Mouse (Mus musculus): ENCODE data around the gene Stard3nl. TPM values are rescaled to one million over a fixed set of nuclear protein-coding genes. Genes with fewer than 3 reads are reported as not detected.

Stard3nl gene
- polyA plus RNA-seq, 1 experiment: 11.0 TPM

DNA sequence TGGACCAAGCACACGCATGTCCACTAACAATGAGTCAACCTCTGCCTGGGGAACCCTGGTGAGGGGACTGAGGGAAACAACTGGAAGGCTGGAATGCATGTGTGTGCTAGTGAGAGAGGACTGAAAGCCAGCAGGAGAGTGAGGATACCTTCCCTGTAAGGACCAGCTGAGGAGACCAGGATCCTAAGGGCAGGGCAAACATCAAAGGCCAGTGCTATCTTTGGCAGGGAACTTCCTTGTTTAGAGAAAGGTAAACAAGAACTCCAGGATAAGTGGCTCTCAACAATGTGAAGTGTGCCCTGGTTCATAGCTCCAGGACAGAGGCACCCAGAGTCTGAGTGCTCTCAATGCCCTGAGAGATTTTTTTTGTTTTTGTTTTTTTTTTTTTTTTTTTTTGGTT lies 6.2 kb downstream of the Stard3nl start:
- DNase-seq (ENCODE audit: low read depth in 1 of 2, low spot score in 2 of 2): no peak
- H3K27me3 ChIP-seq (ENCODE audit: control insufficient read depth, insufficient read depth, low read length): no peaks in the 10 kb centered on the region
- H3K4me3 ChIP-seq (ENCODE audit: extremely low read depth, insufficient read depth, insufficient read length): no peak overlapping the region
- no peaks in the 10 kb centered on the region for H3K36me3 ChIP-seq (ENCODE audit: control insufficient read depth, insufficient read depth, low read length)
- 90% methylated on average over 1 of the region's 1 CpGs for WGBS
- H3K27ac ChIP-seq (ENCODE audit: insufficient read depth, low read length): no peak overlapping the region
- TF ChIP-seq CTCF (IDR thresholded peaks at IDR 0.05; ENCODE audit: extremely low read depth, insufficient read depth, insufficient read length, insufficient replicate concordance): no peak
- TF ChIP-seq POLR2A (IDR thresholded peaks at IDR 0.05; ENCODE audit: low read depth, low read length): no peak
- no peaks in the 10 kb centered on the region for H3K4me1 ChIP-seq (ENCODE audit: control insufficient read depth, insufficient read depth, insufficient read length)

- no peak overlapping the region for H3K27ac ChIP-seq (ENCODE audit: insufficient read depth, low read length)
- H3K4me1 ChIP-seq (ENCODE audit: control insufficient read depth, insufficient read depth, insufficient read length): no peaks in the 10 kb centered on the region
- WGBS: 98% methylated on average over 4 of the region's 4 CpGs
- H3K27me3 ChIP-seq (ENCODE audit: control insufficient read depth, insufficient read depth, low read length): no peaks in the 10 kb centered on the region
- no peak overlapping the region for H3K4me3 ChIP-seq (ENCODE audit: extremely low read depth, insufficient read depth, insufficient read length)
- H3K36me3 ChIP-seq (ENCODE audit: control insufficient read depth, insufficient read depth, low read length): no peaks in the 10 kb centered on the region
- TF ChIP-seq CTCF (IDR thresholded peaks at IDR 0.05; ENCODE audit: extremely low read depth, insufficient read depth, insufficient read length, insufficient replicate concordance) (no peak), POLR2A (IDR thresholded peaks at IDR 0.05; ENCODE audit: low read depth, low read length) (no peak)
- DNase-seq (ENCODE audit: low read depth in 1 of 2, low spot score in 2 of 2): no peak
Observed at GRCm38 (mm10) chr13:19385226-19385625, 10.4 kb downstream of the Stard3nl start.

- Histone ChIP-seq H3K4me3 (ENCODE audit: extremely low read depth, insufficient read depth, insufficient read length) (no peak overlapping the region), H3K27ac (ENCODE audit: insufficient read depth, low read length) (no peak overlapping the region), H3K4me1 (ENCODE audit: control insufficient read depth, insufficient read depth, insufficient read length) (peaks cover 2% of the 10 kb centered on the region; the same call in 1 of the 2 replicates), H3K27me3 (ENCODE audit: control insufficient read depth, insufficient read depth, low read length) (no peaks in the 10 kb centered on the region), H3K36me3 (ENCODE audit: control insufficient read depth, insufficient read depth, low read length) (no peaks in the 10 kb centered on the region)
- 90% methylated on average over 9 of the region's 9 CpGs for WGBS
- no peak for DNase-seq (ENCODE audit: low read depth in 1 of 2, low spot score in 2 of 2)
- no peak for TF ChIP-seq CTCF (IDR thresholded peaks at IDR 0.05; ENCODE audit: extremely low read depth, insufficient read depth, insufficient read length, insufficient replicate concordance)
- TF ChIP-seq POLR2A (IDR thresholded peaks at IDR 0.05; ENCODE audit: low read depth, low read length): no peak
Observed at GRCm38 (mm10) chr13:19381112-19381828, 14.3 kb downstream of the Stard3nl start.

- no peak for DNase-seq (ENCODE audit: low read depth in 1 of 2, low spot score in 2 of 2)
- Histone ChIP-seq H3K4me1 (ENCODE audit: control insufficient read depth, insufficient read depth, insufficient read length) (peaks cover 2% of the 10 kb centered on the region; the same call in 1 of the 2 replicates), H3K27ac (ENCODE audit: insufficient read depth, low read length) (no peak overlapping the region), H3K27me3 (ENCODE audit: control insufficient read depth, insufficient read depth, low read length) (no peaks in the 10 kb centered on the region), H3K36me3 (ENCODE audit: control insufficient read depth, insufficient read depth, low read length) (no peaks in the 10 kb centered on the region), H3K4me3 (ENCODE audit: extremely low read depth, insufficient read depth, insufficient read length) (no peak overlapping the region)
- TF ChIP-seq CTCF (IDR thresholded peaks at IDR 0.05; ENCODE audit: extremely low read depth, insufficient read depth, insufficient read length, insufficient replicate concordance) (no peak), POLR2A (IDR thresholded peaks at IDR 0.05; ENCODE audit: low read depth, low read length) (no peak)
- 84% methylated on average over 6 of the region's 6 CpGs for WGBS
Observed at GRCm38 (mm10) chr13:19379313-19379712, 16.3 kb downstream of the Stard3nl start.

DNA sequence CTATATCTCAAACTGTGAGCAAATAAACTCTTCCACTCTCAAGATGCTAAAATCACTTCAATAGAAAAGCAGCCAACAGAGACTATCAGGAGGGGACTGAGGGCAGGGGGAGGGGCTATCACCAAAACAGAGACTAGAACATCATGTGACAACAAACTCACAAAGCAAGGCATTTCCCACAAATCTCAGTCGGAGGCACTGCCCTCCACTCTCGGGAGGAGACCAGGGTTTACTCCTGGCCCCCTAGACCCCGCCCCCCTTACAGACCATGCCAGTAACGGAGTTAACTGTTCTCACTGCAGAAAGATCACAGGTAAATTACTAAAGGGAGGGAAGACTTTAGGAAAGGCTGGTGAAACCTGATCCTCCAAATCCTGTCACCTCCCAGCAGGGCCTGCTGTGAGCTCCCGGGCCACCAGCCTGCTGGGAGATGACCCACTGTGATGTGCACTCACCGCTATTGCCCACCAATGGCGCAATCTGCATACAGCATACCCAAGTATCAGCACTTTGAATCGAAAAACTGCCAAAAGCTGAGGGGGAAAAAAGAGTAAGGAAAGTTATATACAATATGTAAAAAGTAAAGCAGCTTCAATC lies 23.4 kb downstream of the Stard3nl start:
- H3K4me3 ChIP-seq (ENCODE audit: extremely low read depth, insufficient read depth, insufficient read length): no peak overlapping the region
- no peak overlapping the region for H3K27ac ChIP-seq (ENCODE audit: insufficient read depth, low read length)
- no peaks in the 10 kb centered on the region for H3K27me3 ChIP-seq (ENCODE audit: control insufficient read depth, insufficient read depth, low read length)
- no peaks in the 10 kb centered on the region for H3K4me1 ChIP-seq (ENCODE audit: control insufficient read depth, insufficient read depth, insufficient read length)
- no peak for DNase-seq (ENCODE audit: low read depth in 1 of 2, low spot score in 2 of 2)
- TF ChIP-seq POLR2A (IDR thresholded peaks at IDR 0.05; ENCODE audit: low read depth, low read length) (no peak), CTCF (IDR thresholded peaks at IDR 0.05; ENCODE audit: extremely low read depth, insufficient read depth, insufficient read length, insufficient replicate concordance) (no peak)
- 87% methylated on average over 8 of the region's 8 CpGs for WGBS
- peaks cover 11% of the 10 kb centered on the region for H3K36me3 ChIP-seq (ENCODE audit: control insufficient read depth, insufficient read depth, low read length)

GRCm38 (mm10) chr13:19368817-19369216 lies 26.8 kb downstream of the Stard3nl start:
- Histone ChIP-seq H3K27me3 (ENCODE audit: control insufficient read depth, insufficient read depth, low read length) (no peaks in the 10 kb centered on the region), H3K4me1 (ENCODE audit: control insufficient read depth, insufficient read depth, insufficient read length) (no peaks in the 10 kb centered on the region), H3K36me3 (ENCODE audit: control insufficient read depth, insufficient read depth, low read length) (peaks cover 12% of the 10 kb centered on the region), H3K4me3 (ENCODE audit: extremely low read depth, insufficient read depth, insufficient read length) (no peak overlapping the region), H3K27ac (ENCODE audit: insufficient read depth, low read length) (no peak overlapping the region)
- TF ChIP-seq POLR2A (IDR thresholded peaks at IDR 0.05; ENCODE audit: low read depth, low read length): no peak
- 93% methylated on average over 6 of the region's 6 CpGs for WGBS
- no peak for DNase-seq (ENCODE audit: low read depth in 1 of 2, low spot score in 2 of 2)

DNA sequence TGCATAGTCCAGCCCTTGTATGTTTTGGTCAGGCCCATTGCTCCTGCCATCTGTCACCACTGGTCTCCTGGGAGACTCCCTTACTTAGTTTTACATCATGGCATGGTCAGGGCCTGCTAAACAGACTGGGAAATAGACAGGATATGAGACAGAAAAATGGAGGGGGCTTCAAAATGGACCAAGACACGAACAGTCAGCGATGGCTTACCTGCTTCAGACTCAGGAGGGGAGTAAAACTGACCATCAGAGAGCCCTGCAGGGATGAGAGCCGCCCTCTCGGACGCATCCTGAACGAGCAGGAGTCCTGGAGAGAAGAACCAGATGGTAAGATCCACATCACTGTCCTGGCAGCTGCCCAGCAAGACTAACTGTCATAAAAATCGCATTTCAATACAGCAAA lies 28.1 kb downstream of the Stard3nl start:
- 92% methylated on average over 7 of the region's 7 CpGs for WGBS
- Histone ChIP-seq H3K36me3 (ENCODE audit: control insufficient read depth, insufficient read depth, low read length) (peaks cover 11% of the 10 kb centered on the region), H3K27me3 (ENCODE audit: control insufficient read depth, insufficient read depth, low read length) (no peaks in the 10 kb centered on the region), H3K4me1 (ENCODE audit: control insufficient read depth, insufficient read depth, insufficient read length) (no peaks in the 10 kb centered on the region), H3K27ac (ENCODE audit: insufficient read depth, low read length) (no peak overlapping the region), H3K4me3 (ENCODE audit: extremely low read depth, insufficient read depth, insufficient read length) (no peak overlapping the region)
- TF ChIP-seq POLR2A (IDR thresholded peaks at IDR 0.05; ENCODE audit: low read depth, low read length) (no peak), CTCF (IDR thresholded peaks at IDR 0.05; ENCODE audit: extremely low read depth, insufficient read depth, insufficient read length, insufficient replicate concordance) (no peak)
- no peak for DNase-seq (ENCODE audit: low read depth in 1 of 2, low spot score in 2 of 2)
